Mouse (Mus musculus) E14TG2a.4 (cell line): ENCODE measurements around the gene M6pr.

Experiments used
- H3K27me3 ChIP-seq: 2 replicates; pipeline ENCODE4 v1.6.1; 2014; ENCODE audit warnings: low read length, control low read depth; ENCODE audit not compliant: insufficient read depth
- H3K36me3 ChIP-seq: 2 replicates; pipeline ENCODE4 v1.6.1; 2014; ENCODE audit warnings: low read length, control low read depth; ENCODE audit not compliant: insufficient read depth
- H3K4me1 ChIP-seq: replicated peaks from 2 replicates; pipeline ENCODE4 v1.6.1; 2014; ENCODE audit warnings: low read depth, low read length, control low read depth
- H3K4me3 ChIP-seq: replicated peaks from 2 replicates; pipeline ENCODE4 v1.5.1; 2014; ENCODE audit warnings: mild to moderate bottlenecking, low read length
- H3K9me3 ChIP-seq: 2 replicates; pipeline ENCODE4 v1.6.1; 2014; ENCODE audit warnings: low read length, control low read depth
- CTCF ChIP-seq: conservative IDR thresholded peaks from 2 replicates; pipeline ENCODE4 v1.5.1; 2014; ENCODE audit warnings: low read length
- NANOG ChIP-seq: IDR thresholded peaks from 2 replicates; pipeline ENCODE4 v1.6.1; 2014; ENCODE audit warnings: borderline replicate concordance, low read length, mixed read lengths
- POU5F1 ChIP-seq: IDR thresholded peaks from 2 replicates; pipeline ENCODE4 v1.6.1; 2014; ENCODE audit warnings: low read length, borderline replicate concordance

Gene M6pr

GRCm38 (mm10) chr6:122366976-122367375 lies 58.5 kb downstream of the M6pr start:
- peaks cover 5% of the 10 kb centered on the region for H3K9me3 ChIP-seq
- peak overlapping the region; percentile 13 for H3K4me3 ChIP-seq
- peaks cover 74% of the 10 kb centered on the region for H3K4me1 ChIP-seq
- no peaks in the 10 kb centered on the region for H3K27me3 ChIP-seq
- TF ChIP-seq NANOG (no peak), CTCF (no peak), POU5F1 (no peak)
- peaks cover 3% of the 10 kb centered on the region; the same call in 1 of the 2 replicates for H3K36me3 ChIP-seq
